Mouse (Mus musculus) hindbrain, embryonic 10.5 days (tissue): ENCODE measurements around the gene Kif4. TPM values are rescaled to one million over a fixed set of nuclear protein-coding genes. Genes with fewer than 3 reads are reported as not detected.
A peak's percentile ranks its signal among the peaks of the same experiment; 100 is the strongest.

ENCODE experiments used
- DNase-seq: peaks from one replicate; pipeline ENCODE4 v3.0.0-alpha.2; 2017; ENCODE audit warnings: low spot score
- H3K27ac ChIP-seq: fragments of 300-500 bp; sonication (generic); 2 replicates; pipeline ENCODE4 v1.5.1; 2016; ENCODE audit warnings: mild to moderate bottlenecking, moderate library complexity
- H3K27me3 ChIP-seq: fragments of 300-500 bp; sonication (generic); 2 replicates; pipeline ENCODE4 v1.6.1; 2016; ENCODE audit warnings: mild to moderate bottlenecking; ENCODE audit not compliant: poor library complexity, insufficient read depth, severe bottlenecking
- H3K36me3 ChIP-seq: fragments of 300-500 bp; sonication (generic); 2 replicates; pipeline ENCODE4 v1.6.1; 2016; ENCODE audit warnings: mild to moderate bottlenecking, moderate library complexity
- H3K4me1 ChIP-seq: fragments of 300-500 bp; sonication (generic); replicated peaks from 2 replicates; pipeline ENCODE4 v1.6.1; 2016; ENCODE audit warnings: mild to moderate bottlenecking
- H3K4me3 ChIP-seq: fragments of 300-500 bp; sonication (generic); 2 replicates; pipeline ENCODE4 v1.5.1; 2016; ENCODE audit warnings: mild to moderate bottlenecking, moderate library complexity
- H3K9me3 ChIP-seq: fragments of 300-500 bp; sonication (generic); 2 replicates; pipeline ENCODE4 v1.6.1; 2016; ENCODE audit warnings: mild to moderate bottlenecking, moderate library complexity
- WGBS: fragments of 180-500 bp; shearing (Covaris S2); methylation state at CpG from one replicate; pipeline ENCODE4 v1.1.7; 2016; 5-methylcytosine and 5-hydroxymethylcytosine counted together
- polyA plus RNA-seq: library from polyadenylated mRNA; unstranded; fragments of >200 nt; fragmentation: Nextera tagmentation; extraction: Ambion mirVana; gene quantifications from 2 replicates; pipeline ENCODE4 v1.2.1, GENCODE M21; 2016

Kif4 gene
- 32.2 and 39.0 TPM in 2 replicates for polyA plus RNA-seq

DNA sequence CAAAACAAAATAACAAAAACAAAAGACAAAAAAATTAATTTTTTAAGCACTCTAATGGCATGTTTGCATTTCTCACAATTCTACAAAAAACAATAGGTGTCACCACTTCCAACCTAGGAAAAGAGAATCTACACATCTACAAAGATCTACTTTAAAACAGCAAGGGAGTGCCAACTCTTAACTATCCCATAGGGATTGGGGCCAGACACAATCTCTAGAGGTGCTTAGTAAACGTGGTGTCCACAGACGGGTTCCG is at the start of gene Kif4:
Gene Kif4 (plus strand): TSS at position 192 of the 256 bp plus-strand sequence.
- 24% methylated on average over 3 of the region's 3 CpGs for WGBS
- DNase-seq: no peak
- Histone ChIP-seq H3K36me3 (peaks cover 38% of the 10 kb centered on the region), H3K4me3 (peak within 1 kb of the TSS; percentile 70), H3K9me3 (no peaks in the 10 kb centered on the region), H3K4me1 (0 out of 2 replicates have a peak, but pooled peaks cover 11% of the 10 kb centered on the region), H3K27me3 (peaks cover 13% of the 10 kb centered on the region), H3K27ac (peak within 1 kb of the TSS; percentile 91)

DNA sequence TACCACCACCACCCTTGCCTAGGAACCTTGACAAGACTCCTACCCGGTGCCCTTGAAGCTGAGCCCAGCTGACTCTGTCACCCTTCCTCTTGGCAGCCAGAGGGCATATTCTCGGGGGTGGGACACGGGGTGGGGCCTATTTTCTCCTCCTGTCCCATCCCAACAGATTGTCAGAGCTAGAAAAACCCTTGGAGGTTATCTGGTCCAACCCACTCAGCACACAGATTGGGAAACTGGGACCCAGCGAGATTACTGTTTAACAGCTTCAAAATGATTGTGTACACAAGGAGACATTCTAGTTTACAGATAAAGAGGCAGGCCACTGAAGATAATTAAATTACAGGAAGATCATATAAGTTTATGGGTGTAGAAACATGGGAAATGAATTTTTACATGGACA is 30.7 kb upstream of the Kif4 start, which contains the start of gene P2ry4:
Gene P2ry4 (minus strand): TSS at position 79 of the 400 bp plus-strand sequence.
- H3K4me3 ChIP-seq: no peak within 1 kb of the TSS
- H3K9me3 ChIP-seq: no peaks in the 10 kb centered on the region
- H3K27ac ChIP-seq: no peak within 1 kb of the TSS
- H3K4me1 ChIP-seq: no peaks in the 10 kb centered on the region
- H3K27me3 ChIP-seq: peaks cover 56% of the 10 kb centered on the region
- WGBS: 70% methylated on average over 4 of the region's 4 CpGs
- DNase-seq: no peak
- H3K36me3 ChIP-seq: no peaks in the 10 kb centered on the region

DNA sequence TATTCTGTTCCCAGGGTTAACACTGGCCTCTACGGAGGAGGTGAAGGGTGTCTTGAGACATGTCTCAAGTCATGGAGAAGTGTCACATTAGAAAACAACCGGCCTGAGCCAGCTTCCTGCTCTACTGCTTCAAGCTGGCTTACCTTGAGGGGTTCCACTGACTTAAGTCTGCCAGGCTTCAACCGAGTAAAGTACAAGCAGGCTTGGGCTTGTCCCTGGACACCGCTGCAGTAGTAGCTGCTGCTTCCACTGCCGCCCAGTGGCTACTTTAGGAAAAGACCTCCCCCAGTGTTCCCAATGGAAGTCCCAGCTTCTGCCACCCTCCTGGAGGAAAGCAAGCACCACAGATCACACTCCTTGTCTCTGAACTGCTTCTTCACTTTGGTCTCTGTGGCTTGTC is 28.1 kb upstream of the Kif4 start:
- Histone ChIP-seq H3K4me3 (no peak overlapping the region), H3K27me3 (peaks cover 69% of the 10 kb centered on the region), H3K36me3 (no peaks in the 10 kb centered on the region), H3K4me1 (no peaks in the 10 kb centered on the region), H3K9me3 (no peaks in the 10 kb centered on the region), H3K27ac (no peak overlapping the region)
- DNase-seq: peak; percentile 30
- WGBS: 29% methylated on average over 5 of the region's 5 CpGs

DNA sequence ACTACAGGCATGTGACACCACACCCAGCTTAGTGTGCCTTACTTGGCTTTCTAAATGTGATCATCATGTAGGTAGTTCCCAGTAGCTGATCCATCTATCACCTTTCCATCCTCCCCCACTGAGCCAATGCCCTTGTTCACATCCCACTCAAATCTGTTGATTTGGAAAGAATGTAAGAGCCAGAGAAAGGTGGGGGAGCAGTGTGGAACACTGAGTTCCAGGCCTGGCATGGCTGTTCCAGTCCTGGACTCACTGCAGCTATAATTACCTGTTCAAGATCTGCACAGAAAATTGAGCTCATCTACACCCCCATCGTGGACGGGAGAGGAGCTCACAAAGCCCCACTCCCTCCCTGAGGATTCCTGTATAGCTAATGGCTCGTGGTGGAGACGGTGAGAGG is 25.8 kb upstream of the Kif4 start:
- Histone ChIP-seq H3K27ac (no peak overlapping the region), H3K4me3 (no peak overlapping the region), H3K36me3 (no peaks in the 10 kb centered on the region), H3K27me3 (peaks cover 51% of the 10 kb centered on the region), H3K9me3 (no peaks in the 10 kb centered on the region), H3K4me1 (no peaks in the 10 kb centered on the region)
- no peak for DNase-seq
- WGBS: 74% methylated on average over 4 of the region's 4 CpGs

DNA sequence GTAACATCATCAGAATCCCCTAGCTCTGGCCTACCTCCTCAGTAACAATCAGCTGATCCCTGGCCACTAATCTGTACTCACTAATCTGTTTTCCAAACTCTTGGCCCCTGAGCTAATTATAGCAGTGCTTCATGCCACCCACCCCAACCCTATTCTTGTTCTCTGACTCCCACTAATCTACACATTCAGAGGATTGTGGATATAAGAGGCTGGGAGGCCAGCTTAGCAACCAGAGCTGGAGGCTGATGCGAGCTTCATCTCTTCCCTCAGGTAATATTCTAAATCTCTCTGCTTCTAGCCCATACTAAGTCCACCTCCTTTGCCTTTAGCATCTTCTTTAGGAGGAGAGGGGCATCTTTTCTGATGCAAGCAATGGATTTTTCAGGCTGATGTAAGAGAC is 20.2 kb upstream of the Kif4 start, which contains the start of gene Arr3:
Gene Arr3 (plus strand): TSS at position 184 of the 400 bp plus-strand sequence.
- H3K4me3 ChIP-seq: no peak within 1 kb of the TSS
- DNase-seq: no peak
- 100% methylated on average over 1 of the region's 1 CpGs for WGBS
- no peaks in the 10 kb centered on the region for H3K9me3 ChIP-seq
- no peak within 1 kb of the TSS for H3K27ac ChIP-seq
- H3K27me3 ChIP-seq: peaks cover 45% of the 10 kb centered on the region
- no peaks in the 10 kb centered on the region for H3K4me1 ChIP-seq
- no peaks in the 10 kb centered on the region for H3K36me3 ChIP-seq

DNA sequence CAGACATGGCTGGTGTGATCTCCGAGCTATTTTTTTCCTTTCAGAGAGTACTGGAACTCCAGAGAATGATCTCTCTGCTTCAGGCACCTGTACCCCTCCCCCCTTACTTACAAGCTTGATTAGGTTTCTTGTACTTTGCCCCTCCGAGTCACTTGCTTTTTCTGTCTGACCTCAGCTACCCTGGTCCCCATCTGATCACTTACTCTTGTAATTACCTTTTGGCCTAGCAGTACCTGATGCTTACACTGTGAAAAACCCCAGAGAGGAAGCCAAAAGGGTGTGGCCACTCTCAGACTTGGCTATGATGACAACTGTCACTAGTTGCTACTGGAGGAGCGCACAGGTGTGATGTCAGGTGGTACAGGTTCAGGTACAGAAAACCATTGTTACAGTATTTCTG is 7.0 kb upstream of the Kif4 start:
- H3K4me1 ChIP-seq: no peaks in the 10 kb centered on the region
- H3K9me3 ChIP-seq: no peaks in the 10 kb centered on the region
- no peak for DNase-seq
- H3K27me3 ChIP-seq: peaks cover 34% of the 10 kb centered on the region
- H3K27ac ChIP-seq: no peak overlapping the region
- WGBS: 62% methylated on average over 3 of the region's 3 CpGs
- H3K4me3 ChIP-seq: no peak overlapping the region
- H3K36me3 ChIP-seq: peaks cover 19% of the 10 kb centered on the region

DNA sequence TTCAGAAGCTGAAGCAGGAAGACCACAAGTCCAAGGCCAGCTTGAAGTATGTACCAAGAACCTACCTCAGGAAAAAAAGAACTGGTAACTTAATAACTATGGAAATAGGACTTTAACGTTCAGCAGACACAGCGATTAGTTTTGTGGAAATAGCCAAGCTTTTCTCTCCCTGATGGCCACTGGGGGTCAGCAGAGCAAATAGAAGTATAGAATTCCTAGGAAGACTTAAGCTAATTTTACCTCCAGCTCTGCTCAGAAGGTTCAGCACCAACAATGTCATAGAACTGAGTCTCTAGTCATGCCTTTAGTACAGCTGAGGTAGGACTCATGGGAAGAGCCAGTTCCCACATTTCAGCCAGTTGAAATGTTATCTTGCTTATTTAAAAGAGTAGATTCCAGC is 4.2 kb upstream of the Kif4 start:
- WGBS: 78% methylated on average over 2 of the region's 2 CpGs
- H3K4me3 ChIP-seq: no peak overlapping the region
- H3K9me3 ChIP-seq: no peaks in the 10 kb centered on the region
- no peak for DNase-seq
- H3K27me3 ChIP-seq: peaks cover 31% of the 10 kb centered on the region
- H3K4me1 ChIP-seq: 0 out of 2 replicates have a peak, but pooled peaks cover 5% of the 10 kb centered on the region
- H3K36me3 ChIP-seq: peaks cover 25% of the 10 kb centered on the region
- H3K27ac ChIP-seq: no peak overlapping the region

DNA sequence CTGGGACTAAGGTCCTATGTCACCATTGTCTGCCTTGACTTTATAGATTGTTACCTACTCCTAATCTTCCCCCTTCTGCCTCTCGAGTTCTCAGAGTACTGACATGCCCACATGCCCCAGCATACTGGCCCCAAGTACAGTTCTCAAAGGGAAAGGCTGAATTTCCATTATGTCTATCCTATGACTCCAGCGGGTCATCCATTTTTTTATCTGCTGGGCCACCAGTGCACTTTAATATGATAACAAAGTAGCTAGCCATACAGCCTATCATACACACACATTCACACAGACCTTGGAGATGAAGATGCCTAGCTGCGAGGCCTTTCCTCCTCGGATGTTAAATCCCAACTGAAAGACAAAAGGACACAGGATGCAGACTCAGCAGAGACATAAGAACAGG is 1.3 kb upstream of the Kif4 start:
- 90% methylated on average over 4 of the region's 4 CpGs for WGBS
- H3K4me1 ChIP-seq: 0 out of 2 replicates have a peak, but pooled peaks cover 11% of the 10 kb centered on the region
- H3K27me3 ChIP-seq: peaks cover 13% of the 10 kb centered on the region
- no peaks in the 10 kb centered on the region for H3K9me3 ChIP-seq
- H3K27ac ChIP-seq: no peak overlapping the region
- H3K36me3 ChIP-seq: peaks cover 35% of the 10 kb centered on the region
- H3K4me3 ChIP-seq: no peak overlapping the region
- no peak for DNase-seq

DNA sequence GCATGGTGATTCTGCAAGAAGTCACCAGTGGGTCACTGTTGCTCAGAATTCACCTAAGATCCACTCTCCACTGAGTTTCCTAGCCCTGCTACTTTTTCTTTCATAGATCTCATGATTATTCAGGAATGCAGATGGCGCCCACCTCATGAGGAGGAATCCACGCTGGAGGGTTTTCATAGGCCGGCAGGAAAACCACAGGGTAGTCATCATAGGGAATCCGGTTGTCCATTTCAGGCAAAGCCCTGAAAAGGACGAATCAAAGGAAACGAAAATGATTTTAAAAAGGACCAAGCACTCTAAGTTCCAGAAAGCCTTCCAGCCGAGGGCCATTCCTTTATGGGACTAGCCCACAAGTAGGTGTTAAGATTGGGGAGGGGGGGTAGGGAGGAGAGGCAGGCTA is 391 bp upstream of the Kif4 start:
- H3K9me3 ChIP-seq: no peaks in the 10 kb centered on the region
- WGBS: 49% methylated on average over 7 of the region's 7 CpGs
- H3K4me1 ChIP-seq: 0 out of 2 replicates have a peak, but pooled peaks cover 11% of the 10 kb centered on the region
- peaks cover 13% of the 10 kb centered on the region for H3K27me3 ChIP-seq
- H3K27ac ChIP-seq: peak overlapping the region; percentile 91
- DNase-seq: no peak
- H3K4me3 ChIP-seq: peak overlapping the region; percentile 70
- H3K36me3 ChIP-seq: peaks cover 38% of the 10 kb centered on the region

DNA sequence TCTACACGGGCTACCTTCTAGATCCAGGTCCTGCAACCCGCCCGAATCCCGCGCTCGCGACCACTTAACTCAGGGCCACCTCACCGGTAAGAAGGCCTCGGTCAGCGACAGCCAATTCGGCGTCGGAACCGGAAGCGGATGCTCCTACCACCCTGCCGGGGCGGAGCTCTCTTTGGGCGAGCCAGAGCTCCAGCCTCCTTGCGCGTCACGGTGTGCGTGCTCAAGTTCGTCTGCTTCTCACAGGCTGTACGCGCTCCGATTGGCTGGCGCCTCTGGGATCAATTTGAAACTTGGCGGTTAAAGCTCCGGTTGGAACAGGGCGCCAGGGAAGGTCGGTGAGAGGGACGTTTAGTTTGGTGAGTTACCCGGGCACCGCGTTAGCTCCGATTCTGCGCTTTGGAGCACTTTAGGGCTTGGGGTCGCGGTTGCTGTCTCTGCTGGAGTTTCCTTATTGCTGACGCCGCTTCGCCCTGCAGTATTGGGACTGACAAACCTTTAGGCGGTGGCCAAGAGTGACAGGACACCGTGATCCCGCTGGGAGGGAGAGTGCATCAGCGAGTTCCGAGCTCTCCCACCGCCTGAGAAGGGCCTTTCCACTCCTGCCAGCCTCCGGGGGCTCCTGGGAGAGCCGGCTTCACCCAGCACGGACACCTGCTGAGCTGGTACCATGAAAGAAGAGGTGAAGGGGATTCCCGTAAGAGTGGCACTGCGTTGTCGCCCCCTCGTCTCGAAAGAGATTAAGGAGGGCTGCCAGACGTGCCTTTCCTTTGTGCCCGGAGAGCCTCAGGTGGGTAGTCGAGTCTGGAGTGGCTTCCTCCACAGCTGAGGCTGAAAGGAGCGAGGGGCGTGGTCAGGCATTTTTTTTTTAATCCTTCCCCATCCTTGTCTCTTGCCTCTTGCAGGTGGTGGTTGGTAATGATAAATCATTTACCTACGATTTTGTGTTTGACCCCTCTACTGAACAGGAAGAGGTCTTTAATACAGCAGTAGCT is 561 bp downstream of the Kif4 start, which contains the start of gene Pdzd11:
Gene Pdzd11 (minus strand): TSS at position 767 of the 992 bp plus-strand sequence.
- peak within 1 kb of the TSS; percentile 91 for H3K27ac ChIP-seq
- 0 out of 2 replicates have a peak, but pooled peaks cover 11% of the 10 kb centered on the region for H3K4me1 ChIP-seq
- H3K27me3 ChIP-seq: peaks cover 13% of the 10 kb centered on the region
- H3K36me3 ChIP-seq: peaks cover 38% of the 10 kb centered on the region
- 22% methylated on average over 62 of the region's 62 CpGs for WGBS
- DNase-seq: peak; percentile 91
- no peaks in the 10 kb centered on the region for H3K9me3 ChIP-seq
- peak within 1 kb of the TSS; percentile 70 for H3K4me3 ChIP-seq

DNA sequence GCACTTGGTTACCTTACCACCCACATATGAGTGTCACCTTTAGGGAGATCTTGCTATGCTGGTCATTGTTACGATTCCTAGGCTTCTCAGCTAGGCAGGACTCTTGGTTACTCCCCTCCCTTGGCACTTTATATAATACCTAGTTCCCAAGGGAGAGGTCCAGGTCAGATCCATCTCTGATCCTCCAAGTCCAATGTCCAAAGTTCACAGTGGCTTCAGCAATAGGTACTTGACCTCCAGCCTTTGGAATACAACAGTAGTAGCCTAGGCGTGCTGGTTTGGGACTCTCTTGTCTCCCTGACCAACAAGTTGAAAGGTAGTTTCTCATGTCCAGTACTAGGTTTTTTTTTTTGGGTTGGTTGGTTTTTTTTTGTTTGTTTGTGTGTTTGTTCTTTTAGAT is 3.5 kb downstream of the Kif4 start:
- H3K4me3 ChIP-seq: no peak overlapping the region
- 93% methylated on average over 2 of the region's 2 CpGs for WGBS
- DNase-seq: no peak
- peaks cover 35% of the 10 kb centered on the region for H3K36me3 ChIP-seq
- 0 out of 2 replicates have a peak, but pooled peaks cover 11% of the 10 kb centered on the region for H3K4me1 ChIP-seq
- no peak overlapping the region for H3K27ac ChIP-seq
- H3K27me3 ChIP-seq: peaks cover 13% of the 10 kb centered on the region
- H3K9me3 ChIP-seq: no peaks in the 10 kb centered on the region

DNA sequence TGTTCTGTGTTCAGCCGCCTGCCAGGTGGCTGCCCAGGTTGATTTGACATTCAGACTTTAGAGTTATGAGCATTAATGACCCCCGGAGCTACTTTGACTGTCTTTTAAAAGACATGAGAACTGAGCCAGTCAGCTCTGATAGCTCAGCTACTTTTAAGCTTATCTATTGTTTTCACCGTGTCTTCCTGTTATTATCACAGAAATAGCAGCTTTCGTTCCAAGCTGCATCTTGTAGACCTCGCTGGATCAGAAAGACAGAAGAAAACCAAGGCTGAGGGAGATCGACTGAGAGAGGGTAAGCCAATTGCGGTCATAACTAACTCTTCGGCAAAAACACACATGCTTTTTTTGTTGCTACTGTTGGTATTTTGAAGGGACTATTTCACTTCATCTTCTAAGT is 12.9 kb downstream of the Kif4 start:
- no peak for DNase-seq
- H3K4me3 ChIP-seq: no peak overlapping the region
- no peaks in the 10 kb centered on the region for H3K4me1 ChIP-seq
- 92% methylated on average over 8 of the region's 8 CpGs for WGBS
- no peak overlapping the region for H3K27ac ChIP-seq
- no peaks in the 10 kb centered on the region for H3K9me3 ChIP-seq
- H3K36me3 ChIP-seq: peaks cover 88% of the 10 kb centered on the region
- H3K27me3 ChIP-seq: no peaks in the 10 kb centered on the region; the same call in 1 of the 2 replicates

DNA sequence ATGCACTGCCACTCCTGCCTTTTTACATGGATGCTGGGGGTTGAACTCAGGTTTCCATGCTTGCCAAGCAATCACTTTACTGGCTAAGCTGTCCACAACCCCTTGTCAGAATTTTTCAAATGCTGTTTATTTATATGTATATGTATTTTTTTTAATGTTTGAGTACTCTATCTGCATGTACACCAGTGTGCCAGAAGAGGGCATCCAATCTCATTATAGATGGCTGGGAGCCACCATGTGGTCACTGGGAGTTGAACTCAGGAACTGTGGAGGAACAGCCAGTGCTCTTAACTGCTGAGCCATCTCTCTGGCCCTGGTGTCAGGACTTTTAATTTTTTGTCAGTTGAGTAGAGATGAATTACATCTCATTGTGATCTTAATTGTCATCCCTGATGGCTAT is 27.3 kb downstream of the Kif4 start:
- Histone ChIP-seq H3K27ac (no peak overlapping the region), H3K36me3 (peaks cover 16% of the 10 kb centered on the region), H3K4me3 (no peak overlapping the region), H3K4me1 (no peaks in the 10 kb centered on the region), H3K27me3 (no peaks in the 10 kb centered on the region), H3K9me3 (no peaks in the 10 kb centered on the region)
- no peak for DNase-seq
